Comparison of ENCODE assay signal across 15 mouse cellular contexts in genomic region chr9:123285623-123286022, GRCm38 (mm10). TPM values are rescaled to one million over a fixed set of nuclear protein-coding genes. Genes with fewer than 3 reads are reported as not detected.
DNase-seq lines count a peak whose midpoint lies in the region; ATAC-seq and TF ChIP-seq lines count a peak whose summit lies in the region.
"Had no signal": no experiment of that assay in that cellular context is flagged by ENCODE, and none has a peak within 500 bp of the region (broad histone marks: within the 10 kb centered on the region; RNA-seq: fewer than 3 reads in every experiment).

No protein-coding gene starts in this region.

- H3K27me3 ChIP-seq in C2C12 (ENCODE audit: control insufficient read depth, insufficient read depth, insufficient read length), result no peaks in the 10 kb centered on the region
- no peaks in the 10 kb centered on the region for H3K27me3 ChIP-seq in megakaryocyte, embryonic 14.5 days (replicated peaks)
- H3K27me3 ChIP-seq: embryonic facial prominence, embryonic 12.5 days; limb, embryonic 15.5 days had no signal

- peaks cover 2% of the 10 kb centered on the region; the same call in 1 of the 2 replicates for H3K9me3 ChIP-seq in megakaryocyte, embryonic 14.5 days
- H3K9me3 ChIP-seq: embryonic facial prominence, embryonic 12.5 days; G1E; limb, embryonic 15.5 days had no signal

- no peak for ATAC-seq in erythroid progenitor cell, adult 5-6 weeks (replicated peaks; ENCODE audit: low FRiP score, poor library complexity, severe bottlenecking)
- no peak for ATAC-seq in erythroblast, adult 5-6 weeks (replicated peaks; ENCODE audit: low FRiP score, poor library complexity, severe bottlenecking)
- ATAC-seq in megakaryocyte-erythroid progenitor cell, adult 5-6 weeks (replicated peaks; ENCODE audit: low FRiP score, low TSS enrichment, poor library complexity, severe bottlenecking), result no peak

- H3ac ChIP-seq in C2C12 (ENCODE audit: control insufficient read depth, insufficient read length, low read depth), result no peak overlapping the region

- no peak for TF ChIP-seq CTCF in C2C12 (IDR thresholded peaks at IDR 0.05; ENCODE audit: control insufficient read depth, insufficient read depth, insufficient read length)

- no peak overlapping the region for H3K4me3 ChIP-seq in C2C12 (ENCODE audit: insufficient read depth, poor library complexity, severe bottlenecking)
- peak overlapping the region; percentile 56 for H3K4me3 ChIP-seq in megakaryocyte, embryonic 14.5 days (replicated peaks)
- H3K4me3 ChIP-seq: embryonic facial prominence, embryonic 12.5 days; limb, embryonic 15.5 days had no signal

- H3K4me1 ChIP-seq in megakaryocyte, embryonic 14.5 days, result peaks cover 62% of the 10 kb centered on the region
- H3K4me1 ChIP-seq: embryonic facial prominence, embryonic 12.5 days; limb, embryonic 15.5 days had no signal

- no peaks in the 10 kb centered on the region for H3K79me2 ChIP-seq in C2C12 (ENCODE audit: control insufficient read depth, insufficient read depth)

- no peaks in the 10 kb centered on the region for H3K36me3 ChIP-seq in C2C12 (ENCODE audit: control insufficient read depth, insufficient read depth)
- H3K36me3 ChIP-seq in megakaryocyte, embryonic 14.5 days (replicated peaks; ENCODE audit: low read length), result peaks cover 22% of the 10 kb centered on the region
- H3K36me3 ChIP-seq: embryonic facial prominence, embryonic 12.5 days; G1E; limb, embryonic 15.5 days had no signal

- no peaks in the 10 kb centered on the region for H3K79me3 ChIP-seq in C2C12 (ENCODE audit: low read depth)

- DNase-seq in c-Kit-positive CD71-negative TER-119-negative erythroid progenitor cells, embryonic 14.5 days (ENCODE audit: low read depth), result peak; percentile 31
- DNase-seq in embryo, embryonic 9.5 days (ENCODE audit: extremely low spot score), result peak; percentile 7
- no peak for DNase-seq in spleen, adult 12 weeks (ENCODE audit: low spot score)
- DNase-seq: adrenal gland, adult 2 months; heart, postnatal 14 days; kidney, adult 2 months; right cerebral cortex, adult 18-20 months had no signal

TF ChIP-seq in C2C12, 6 proteins besides CTCF, POLR2A, EP300 and RAD21:
- TF ChIP-seq MAX (IDR thresholded peaks at IDR 0.05), result peak; percentile 55
- TF ChIP-seq FOSL1 (IDR thresholded peaks at IDR 0.05; ENCODE audit: insufficient read depth, low read length, poor library complexity, severe bottlenecking), result peak; percentile 21
- no peak for TF ChIP-seq USF1 (IDR thresholded peaks at IDR 0.05; ENCODE audit: low read depth)
- peak; percentile 47 for TF ChIP-seq MYOD1 (IDR thresholded peaks at IDR 0.05; ENCODE audit: control insufficient read depth, insufficient read length, low read depth)
- TF ChIP-seq MYOG (IDR thresholded peaks at IDR 0.05; ENCODE audit: control insufficient read depth, extremely low read depth, insufficient read length), result no peak
- no peak for TF ChIP-seq CEBPB (IDR thresholded peaks at IDR 0.05; ENCODE audit: low read depth)

RNA-seq across cellular contexts. Expression of gene Tmem158, which starts 25.1 kb away (rescaled TPM):
- polyA plus RNA-seq in C2C12 (2012; fragmentation: generic; extraction: Trizol), result 9.6 TPM
- 337 and 1,592 TPM in 2 replicates for polyA plus RNA-seq in megakaryocyte, embryonic 14.5 days (2012; ENCODE audit: insufficient read depth, low replicate concordance)
- not detected in 2 replicates for total RNA-seq in erythroid progenitor cell, adult 5-6 weeks (2015; ENCODE audit: low replicate concordance)
- total RNA-seq in erythroid progenitor cell, adult 5-6 weeks (2017; ENCODE audit: low replicate concordance), result 2.1 TPM in 1 of 2 replicates, not detected in the other
- total RNA-seq in erythroblast, adult 5-6 weeks (2015; ENCODE audit: low replicate concordance), result 1.3 TPM in 1 of 2 replicates, not detected in the other
- not detected in 2 replicates for total RNA-seq in erythroblast, adult 5-6 weeks (2017; ENCODE audit: low replicate concordance)
- total RNA-seq in megakaryocyte-erythroid progenitor cell, adult 5-6 weeks (2014; fragmentation: Nextera tagmentation), result 0.85 and 2.1 TPM in 2 replicates
- total RNA-seq in megakaryocyte-erythroid progenitor cell, adult 5-6 weeks (2017), result 4.3 TPM in 1 of 2 replicates, not detected in the other
- total RNA-seq: G1E had no signal
- polyA plus RNA-seq: G1E had no signal
